Mouse (Mus musculus) heart, postnatal 0 days (tissue): ENCODE measurements at regions not wholly inside any gene's neighbourhood (a gene's known extent, or its start where the extent isn't known, plus 50 kb on each side); places are given as distances from the start of the nearest gene placed in this dataset.

Source experiments
- ATAC-seq: fragments of 200-750 bp; cut with Nextera tagmentation; 2 replicates; pipeline ENCODE4 v1.8.0; 2017; ENCODE audit warnings: low read depth, moderate number of reproducible peaks, moderate library complexity; ENCODE audit not compliant: insufficient read depth
- DNase-seq: peaks from one replicate; pipeline ENCODE4 v3.0.0-alpha.2; 2016; ENCODE audit warnings: low spot score
- H3K27ac ChIP-seq: fragments of 300-500 bp; sonication (generic); 2 replicates; pipeline ENCODE4 v1.5.1; 2014; ENCODE audit warnings: low read depth, mild to moderate bottlenecking
- H3K27me3 ChIP-seq: fragments of 300-500 bp; sonication (generic); 2 replicates; pipeline ENCODE4 v1.6.1; 2014; ENCODE audit warnings: low read length, mixed read lengths; ENCODE audit not compliant: control insufficient read depth, insufficient read depth
- H3K36me3 ChIP-seq: fragments of 300-500 bp; sonication (generic); replicated peaks from 2 replicates; pipeline ENCODE4 v1.6.1; 2014; ENCODE audit warnings: low read length, mixed read lengths; ENCODE audit not compliant: control insufficient read depth, insufficient read depth
- H3K4me1 ChIP-seq: fragments of 300-500 bp; sonication (generic); 2 replicates; pipeline ENCODE4 v1.6.1; 2014; ENCODE audit warnings: antibody characterized with exemption; ENCODE audit not compliant: control insufficient read depth, insufficient read depth
- H3K4me2 ChIP-seq: fragments of 300-500 bp; sonication (generic); 2 replicates; pipeline ENCODE4 v1.6.1; 2014; ENCODE audit warnings: low read depth, mild to moderate bottlenecking, low read length, moderate library complexity
- H3K4me3 ChIP-seq: fragments of 300-500 bp; sonication (generic); 2 replicates; pipeline ENCODE4 v1.5.1; 2014; ENCODE audit warnings: low read depth, low read length
- H3K9ac ChIP-seq: fragments of 300-500 bp; sonication (generic); replicated peaks from 2 replicates; pipeline ENCODE4 v1.6.1; 2014; ENCODE audit warnings: low read depth, low read length, mixed read lengths
- H3K9me3 ChIP-seq: fragments of 300-500 bp; sonication (generic); replicated peaks from 2 replicates; pipeline ENCODE4 v1.6.1; 2016; ENCODE audit warnings: low read length; ENCODE audit not compliant: control insufficient read depth
- CTCF ChIP-seq: IDR thresholded peaks from 2 replicates; pipeline ENCODE4 v1.5.1; 2016; ENCODE audit warnings: antibody characterized with exemption, control low read depth, low read depth
- EP300 ChIP-seq: IDR thresholded peaks from 2 replicates; pipeline ENCODE4 v1.6.1; 2016; ENCODE audit warnings: antibody characterized with exemption, low read depth
- WGBS: fragments of 180-500 bp; shearing (Covaris S2); extraction: QIAGEN DNeasy Blood & Tissue Kit; methylation state at CpG from one replicate; pipeline ENCODE4 v1.1.7; 2014; 5-methylcytosine and 5-hydroxymethylcytosine counted together

DNA sequence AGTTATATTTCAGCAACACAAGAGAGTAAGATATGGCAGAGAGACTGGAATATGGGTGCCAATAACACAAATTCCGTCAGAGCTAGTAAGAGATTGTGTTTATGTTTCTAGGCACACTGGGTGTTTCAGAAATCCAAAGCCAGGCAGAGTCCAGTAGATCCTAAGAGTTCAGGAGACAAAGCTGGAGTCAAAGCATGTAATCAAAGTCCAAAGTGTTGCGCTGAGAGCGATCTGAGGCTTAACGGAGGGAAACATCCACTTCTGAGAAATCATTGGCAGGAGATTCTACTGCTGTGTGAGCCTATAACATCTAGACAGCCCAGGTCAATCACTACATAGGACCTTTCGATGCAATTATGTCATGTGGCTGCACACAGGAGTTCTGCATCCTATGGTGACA is 109.3 kb upstream of the Tapt1 start:
- no peak for ATAC-seq
- WGBS, result 79% methylated on average over 5 of the region's 5 CpGs
- no peak overlapping the region for H3K4me3 ChIP-seq
- no peak overlapping the region for H3K4me2 ChIP-seq
- H3K27ac ChIP-seq, result no peak overlapping the region
- no peaks in the 10 kb centered on the region for H3K9me3 ChIP-seq
- DNase-seq, result no peak
- no peaks in the 10 kb centered on the region for H3K27me3 ChIP-seq
- H3K4me1 ChIP-seq, result no peaks in the 10 kb centered on the region
- H3K9ac ChIP-seq, result no peak overlapping the region
- TF ChIP-seq EP300 (no peak), CTCF (no peak)
- H3K36me3 ChIP-seq, result no peaks in the 10 kb centered on the region

GRCm38 (mm10) chr5:44319626-44320025 is 93.2 kb upstream of the Tapt1 start:
- no peak overlapping the region for H3K4me2 ChIP-seq
- H3K4me3 ChIP-seq, result no peak overlapping the region
- H3K9me3 ChIP-seq, result no peaks in the 10 kb centered on the region
- H3K27me3 ChIP-seq, result no peaks in the 10 kb centered on the region
- no peak overlapping the region for H3K9ac ChIP-seq
- no peaks in the 10 kb centered on the region for H3K36me3 ChIP-seq
- WGBS, result 68% methylated on average over 1 of the region's 1 CpGs
- no peak overlapping the region for H3K27ac ChIP-seq
- no peak for ATAC-seq
- no peak for DNase-seq
- no peak for TF ChIP-seq EP300
- TF ChIP-seq CTCF, result no peak
- no peaks in the 10 kb centered on the region for H3K4me1 ChIP-seq

DNA sequence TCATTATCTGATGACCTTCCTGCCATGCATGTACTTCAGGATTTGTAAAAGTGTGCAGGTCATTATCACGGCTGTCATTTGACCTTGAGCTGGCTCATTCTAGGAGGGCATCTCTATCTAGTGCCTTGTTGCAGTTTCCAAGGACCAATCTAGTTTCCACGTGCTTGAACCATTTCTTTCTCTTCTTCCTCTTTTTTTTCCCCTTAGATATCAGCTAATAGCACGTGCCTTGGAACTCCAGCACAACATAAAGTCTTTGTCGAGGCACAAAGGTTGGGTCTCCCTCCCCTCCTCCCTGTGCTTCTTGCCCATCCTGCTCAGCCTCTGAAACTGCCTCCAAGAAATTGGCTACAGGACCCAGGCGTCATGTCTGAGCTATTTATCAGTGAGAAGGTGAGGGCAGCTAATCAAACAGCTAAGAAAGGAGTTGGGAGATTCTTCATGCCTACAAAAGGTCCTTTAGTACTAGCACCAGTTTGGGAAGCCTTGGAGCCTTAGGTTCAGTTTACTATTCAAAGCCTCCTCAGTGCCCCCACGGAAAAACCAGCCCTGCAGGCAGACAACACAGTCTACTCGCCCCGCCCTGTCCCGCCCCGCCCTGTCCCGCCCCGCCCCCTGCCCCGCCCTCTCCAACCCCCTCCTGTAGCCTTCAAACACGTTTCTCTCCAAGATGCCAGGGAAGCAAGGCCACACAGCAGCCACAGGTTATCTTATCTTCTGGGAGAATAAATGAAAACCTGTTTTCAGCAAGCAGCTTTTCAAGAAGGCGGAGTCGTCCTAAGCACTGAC is 80.5 kb upstream of the Tapt1 start:
- 12% methylated on average over 16 of the region's 16 CpGs for WGBS
- no peak overlapping the region for H3K4me3 ChIP-seq
- ATAC-seq (no peak), DNase-seq (no peak)
- H3K9ac ChIP-seq, result no peak overlapping the region
- no peaks in the 10 kb centered on the region for H3K36me3 ChIP-seq
- TF ChIP-seq EP300, result no peak
- no peak for TF ChIP-seq CTCF
- no peaks in the 10 kb centered on the region for H3K4me1 ChIP-seq
- no peak overlapping the region for H3K27ac ChIP-seq
- H3K27me3 ChIP-seq, result no peaks in the 10 kb centered on the region
- no peaks in the 10 kb centered on the region for H3K9me3 ChIP-seq
- peak overlapping the region; percentile 7 for H3K4me2 ChIP-seq

DNA sequence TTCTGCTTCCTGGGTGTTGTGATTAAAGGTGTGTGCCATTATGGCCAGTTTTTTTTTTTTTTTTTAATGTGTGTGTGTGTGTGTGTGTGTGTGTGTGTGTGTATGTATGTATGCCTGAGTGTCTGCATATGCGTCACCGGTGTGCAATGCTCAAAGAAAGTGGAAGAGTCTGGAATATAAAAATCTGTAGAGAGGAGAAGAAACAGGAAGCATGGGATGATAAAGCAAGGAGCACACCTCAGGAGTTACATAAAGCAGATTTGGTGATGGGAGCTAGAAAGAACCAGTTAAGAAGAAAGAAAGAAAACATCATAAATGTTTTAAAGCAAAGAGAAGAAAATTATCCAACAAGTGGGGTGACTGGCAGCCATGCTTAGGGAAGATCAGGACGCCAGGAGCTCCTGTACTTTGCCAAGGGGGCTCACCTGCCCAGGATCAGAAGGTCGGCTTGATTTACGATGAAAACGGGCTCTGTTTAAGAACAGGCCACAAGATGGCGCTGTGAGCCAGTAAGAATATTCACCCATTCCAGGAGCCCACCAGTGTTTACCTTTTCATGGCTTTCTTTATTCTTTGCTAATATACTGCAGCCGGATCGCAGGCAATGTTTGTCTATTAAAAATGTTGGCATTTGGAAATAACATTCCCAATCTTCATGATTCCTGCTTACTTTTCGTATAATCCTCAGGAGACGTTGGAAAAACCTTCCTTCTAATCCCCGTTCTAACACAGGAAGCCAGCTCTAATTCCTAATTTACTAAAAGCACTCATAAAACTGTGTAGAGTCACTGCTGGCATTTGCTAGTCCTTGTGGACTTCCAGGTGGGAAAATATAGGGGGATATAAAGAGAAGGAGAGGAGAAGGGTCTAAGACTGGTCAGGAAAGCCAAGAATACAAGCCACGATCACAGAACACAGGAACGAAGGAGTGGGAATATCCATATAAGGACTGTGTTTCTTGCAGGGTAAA is 77.7 kb upstream of the Tapt1 start:
- Histone ChIP-seq H3K36me3 (no peaks in the 10 kb centered on the region), H3K4me3 (no peak overlapping the region), H3K27me3 (no peaks in the 10 kb centered on the region), H3K27ac (no peak overlapping the region), H3K4me1 (no peaks in the 10 kb centered on the region), H3K9me3 (no peaks in the 10 kb centered on the region), H3K9ac (no peak overlapping the region), H3K4me2 (peak overlapping the region; percentile 22)
- WGBS, result 33% methylated on average over 14 of the region's 14 CpGs
- TF ChIP-seq CTCF, result peak; percentile 83
- no peak for TF ChIP-seq EP300
- no peak for ATAC-seq
- peak; percentile 32 for DNase-seq

DNA sequence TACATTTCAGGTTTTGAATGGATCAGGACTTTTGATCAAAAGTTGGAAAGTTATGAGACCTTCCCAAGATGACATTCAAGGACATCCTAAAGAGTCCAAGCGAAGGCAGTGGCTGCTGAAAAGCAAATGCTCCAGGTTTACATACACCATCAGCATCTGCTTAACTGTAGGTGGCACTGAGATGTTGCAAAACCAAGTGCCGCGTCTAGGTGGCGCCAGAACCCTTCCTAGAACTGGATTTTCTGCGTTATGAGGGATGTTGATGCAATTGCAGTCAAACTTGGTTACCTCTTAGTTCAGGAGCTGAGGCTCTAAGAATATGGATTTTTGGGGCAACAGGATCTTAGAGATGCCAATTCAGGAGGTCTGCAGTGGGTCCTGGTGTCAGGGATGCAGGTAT is 58.0 kb upstream of the Tapt1 start:
- no peak for ATAC-seq
- Histone ChIP-seq H3K4me2 (no peak overlapping the region), H3K27me3 (no peaks in the 10 kb centered on the region), H3K4me3 (no peak overlapping the region), H3K9me3 (no peaks in the 10 kb centered on the region), H3K36me3 (no peaks in the 10 kb centered on the region), H3K4me1 (no peaks in the 10 kb centered on the region), H3K27ac (no peak overlapping the region), H3K9ac (no peak overlapping the region)
- WGBS, result 11% methylated on average over 5 of the region's 5 CpGs
- DNase-seq, result peak; percentile 44
- TF ChIP-seq CTCF, result peak; percentile 94
- TF ChIP-seq EP300, result no peak
